In the genomic region with DNA sequence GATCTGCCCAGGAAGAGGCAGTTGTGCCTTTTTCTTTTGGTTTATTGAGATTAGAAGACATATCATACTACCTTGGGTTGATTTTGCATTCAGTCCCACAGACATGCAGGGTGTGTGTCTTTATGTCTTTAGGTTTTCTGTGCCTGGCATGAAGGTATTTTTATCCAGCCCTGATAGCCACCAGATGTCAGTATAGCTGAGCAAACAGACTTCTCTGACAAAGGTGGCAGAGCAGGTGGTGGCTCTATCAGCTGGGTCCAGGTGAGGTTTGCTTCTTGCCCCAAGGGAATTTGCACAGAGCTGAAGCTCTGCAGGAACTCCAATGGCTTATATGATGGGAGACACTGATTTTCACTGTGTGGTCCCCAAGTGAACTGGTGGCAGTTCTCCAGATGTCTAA, we compare ENCODE assay signal across 17 mouse cellular contexts.
A peak's percentile ranks its signal among the peaks of the same experiment; 100 is the strongest.
DNase-seq lines count a peak whose midpoint lies in the region; ATAC-seq and TF ChIP-seq lines count a peak whose summit lies in the region.
"Had no signal": no experiment of that assay in that cellular context is flagged by ENCODE, and none has a peak within 500 bp of the region (broad histone marks: within the 10 kb centered on the region; RNA-seq: fewer than 3 reads in every experiment).

No protein-coding gene starts in this region.

- H3K36me3 ChIP-seq in heart, postnatal 0 days (replicated peaks; ENCODE audit: control insufficient read depth, insufficient read depth, low read length) = no peaks in the 10 kb centered on the region
- no peaks in the 10 kb centered on the region for H3K36me3 ChIP-seq in liver, embryonic 14.5 days (replicated peaks; ENCODE audit: control insufficient read depth, insufficient read depth, low read depth)
- no peaks in the 10 kb centered on the region for H3K36me3 ChIP-seq in liver, embryonic 12.5 days
- H3K36me3 ChIP-seq: forebrain, embryonic 12.5 days; heart, embryonic 15.5 days; liver, embryonic 15.5 days had no signal

- no peaks in the 10 kb centered on the region for H3K27me3 ChIP-seq in heart, postnatal 0 days (ENCODE audit: control insufficient read depth, insufficient read depth, low read length)
- no peaks in the 10 kb centered on the region for H3K27me3 ChIP-seq in liver, embryonic 14.5 days (ENCODE audit: control insufficient read depth, insufficient read depth, low read length)
- H3K27me3 ChIP-seq in liver, embryonic 12.5 days (replicated peaks) = no peaks in the 10 kb centered on the region
- H3K27me3 ChIP-seq: liver, embryonic 15.5 days; Patski had no signal

- DNase-seq in heart, postnatal 0 days (ENCODE audit: low spot score) = no peak
- DNase-seq in heart, postnatal 25 days (ENCODE audit: low spot score) = no peak
- no peak for DNase-seq in liver, embryonic 14.5 days (ENCODE audit: low read depth in 3 of 3, low spot score in 3 of 3)
- peak; percentile 68 for DNase-seq in brain, adult 2 months (ENCODE audit: low read depth, low spot score)
- peak; percentile 32 to 50 for DNase-seq in cerebellum, postnatal 14 days
- DNase-seq: adrenal gland, adult 2 months; gastrocnemius, postnatal 25 days; right cerebral cortex, postnatal 4 days; thymus, postnatal 4 days had no signal

- no peak overlapping the region for H3K27ac ChIP-seq in heart, postnatal 0 days (ENCODE audit: low read depth)
- H3K27ac ChIP-seq in liver, embryonic 14.5 days = no peak overlapping the region
- H3K27ac ChIP-seq in liver, embryonic 12.5 days = no peak overlapping the region
- H3K27ac ChIP-seq: forebrain, embryonic 12.5 days; heart, embryonic 15.5 days; liver, embryonic 15.5 days had no signal

- intact Hi-C loops in heart, postnatal 25 days (cut with DNase I) = loop anchor here (10.0 kb wide), 1 partner anchor 678 kb away; no protein-coding TSS in a partner anchor

- no peaks in the 10 kb centered on the region for H3K4me1 ChIP-seq in heart, postnatal 0 days (ENCODE audit: control insufficient read depth, insufficient read depth)
- H3K4me1 ChIP-seq in liver, embryonic 14.5 days (replicated peaks; ENCODE audit: control insufficient read depth in 2 of 2, insufficient read depth in 2 of 2, low read length in 1 of 2) = no peaks in the 10 kb centered on the region
- H3K4me1 ChIP-seq in liver, embryonic 12.5 days = no peaks in the 10 kb centered on the region
- H3K4me1 ChIP-seq: heart, embryonic 15.5 days; liver, embryonic 15.5 days; megakaryocyte, embryonic 14.5 days had no signal

- H3K4me2 ChIP-seq in heart, postnatal 0 days (ENCODE audit: low read depth, low read length) = no peak overlapping the region
- H3K4me2 ChIP-seq in liver, embryonic 14.5 days (ENCODE audit: low read depth) = no peak overlapping the region
- no peak overlapping the region for H3K4me2 ChIP-seq in liver, embryonic 12.5 days
- H3K4me2 ChIP-seq: forebrain, embryonic 12.5 days; heart, embryonic 15.5 days; liver, embryonic 15.5 days had no signal

- no peak for ATAC-seq in heart, postnatal 0 days (ENCODE audit: insufficient read depth, low read depth)
- no peak for ATAC-seq in liver, embryonic 14.5 days (ENCODE audit: insufficient read depth)
- no peak for ATAC-seq in liver, embryonic 12.5 days
- ATAC-seq in activated CD4-positive, CD25-positive, alpha-beta regulatory T cell, adult 4 months = no peak
- ATAC-seq: Patski had no signal

- peak; percentile 27 for TF ChIP-seq CTCF in heart, postnatal 0 days (IDR thresholded peaks at IDR 0.05; ENCODE audit: low read depth)
- 0 out of 2 replicates have a peak, but pooled peaks have one; percentile 2 for TF ChIP-seq CTCF in liver, embryonic 14.5 days (IDR thresholded peaks at IDR 0.05; ENCODE audit: low read depth)

- H3K4me3 ChIP-seq in heart, postnatal 0 days (ENCODE audit: low read depth, low read length) = no peak overlapping the region
- H3K4me3 ChIP-seq in liver, embryonic 14.5 days (ENCODE audit: insufficient read depth in 1 of 2, low read depth in 2 of 2, low read length in 2 of 2) = no peak overlapping the region
- H3K4me3 ChIP-seq in liver, embryonic 12.5 days = no peak overlapping the region
- H3K4me3 ChIP-seq: forebrain, embryonic 12.5 days; heart, embryonic 15.5 days; liver, embryonic 15.5 days; megakaryocyte, embryonic 14.5 days; myocyte had no signal

- TF ChIP-seq EP300 in heart, postnatal 0 days (IDR thresholded peaks at IDR 0.05; ENCODE audit: low read depth) = no peak
- no peak for TF ChIP-seq EP300 in liver, embryonic 14.5 days (IDR thresholded peaks at IDR 0.05; ENCODE audit: low read depth)

- no peak overlapping the region for H3K9ac ChIP-seq in heart, postnatal 0 days (replicated peaks; ENCODE audit: low read depth, low read length)
- no peak overlapping the region for H3K9ac ChIP-seq in liver, embryonic 14.5 days (replicated peaks)
- no peak overlapping the region for H3K9ac ChIP-seq in liver, embryonic 12.5 days
- H3K9ac ChIP-seq: forebrain, embryonic 12.5 days; heart, embryonic 15.5 days; liver, embryonic 15.5 days had no signal

- no peaks in the 10 kb centered on the region for H3K9me3 ChIP-seq in heart, postnatal 0 days (replicated peaks; ENCODE audit: control insufficient read depth, low read length)
- no peaks in the 10 kb centered on the region for H3K9me3 ChIP-seq in liver, embryonic 14.5 days (ENCODE audit: control insufficient read depth, low read length)
- no peaks in the 10 kb centered on the region for H3K9me3 ChIP-seq in liver, embryonic 12.5 days (replicated peaks)
- H3K9me3 ChIP-seq: forebrain, embryonic 12.5 days; heart, embryonic 15.5 days; liver, embryonic 15.5 days; megakaryocyte, embryonic 14.5 days had no signal

Comparison
In these comparisons a context has a peak if more than half of its experiments do, and no peak if none do; other contexts are left out.
1. DNase-seq: peak in brain, adult 2 months (single experiment) and cerebellum, postnatal 14 days (2 of 2); none in heart, postnatal 0 days (single experiment), heart, postnatal 25 days (single experiment) and liver, embryonic 14.5 days (0 of 3).